Mouse (Mus musculus): ENCODE results near the gene Chchd3.

DNA sequence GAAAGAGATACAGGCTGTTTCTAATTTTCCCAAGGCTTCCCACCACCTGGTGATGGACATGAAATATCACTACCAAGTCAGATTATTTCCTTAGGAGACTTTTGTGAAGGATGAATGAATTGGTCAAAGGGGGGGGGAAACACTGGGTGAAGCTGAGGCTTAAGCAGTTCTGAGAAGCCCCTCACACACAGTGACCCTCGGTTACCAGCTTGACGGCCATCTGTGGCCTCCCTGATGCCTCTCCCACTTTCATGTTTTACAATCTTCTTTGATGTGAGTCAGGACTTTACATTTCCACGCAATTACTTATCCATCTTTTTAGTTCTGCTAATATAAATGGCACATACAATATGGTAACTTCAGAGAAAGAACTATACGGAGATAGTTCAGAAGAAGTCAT is 252.3 kb downstream of the Chchd3 start:
- TF ChIP-seq GATA1 (IDR thresholded peaks at IDR 0.05; ENCODE audit: borderline replicate concordance, low read length): no peak
- TF ChIP-seq FLI1 (IDR thresholded peaks at IDR 0.05; ENCODE audit: low read length): no peak

Measured in megakaryocyte, embryonic 14.5 days (primary cell).